Mouse (Mus musculus): ENCODE results near the gene Zbtb7b. TPM values are rescaled to one million over a fixed set of nuclear protein-coding genes. Genes with fewer than 3 reads are reported as not detected.

The Zbtb7b gene
- polyA plus RNA-seq, 1 experiment = 18.7 TPM

DNA sequence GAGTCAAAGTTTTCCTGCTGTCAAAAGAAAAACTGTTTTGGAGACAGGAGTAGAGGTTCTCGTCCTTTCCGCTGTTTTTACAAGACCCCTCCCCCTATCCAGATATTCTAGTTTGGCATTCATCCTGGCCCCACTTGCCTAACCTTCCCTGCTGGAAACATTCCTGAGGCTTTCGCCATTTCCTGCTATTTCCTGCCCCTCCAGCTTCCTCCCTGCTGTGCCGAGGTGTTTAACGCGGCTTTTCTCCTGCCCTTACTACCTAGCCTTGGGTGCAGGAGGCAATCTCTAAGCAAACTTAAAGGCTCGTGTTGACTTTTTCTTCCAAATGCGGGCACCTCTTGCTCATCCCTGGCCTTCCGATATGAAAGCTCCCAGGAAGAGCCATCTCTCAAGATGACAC, 25.0 kb upstream of the Zbtb7b start:
- Histone ChIP-seq H3K4me1 (ENCODE audit: control insufficient read depth, insufficient read depth, low read length) (peaks cover 3% of the 10 kb centered on the region; the same call in 1 of the 2 replicates), H3K4me3 (ENCODE audit: insufficient read depth, low read length) (peak overlapping the region; percentile 73; the same call in 1 of the 2 replicates), H3K27ac (ENCODE audit: insufficient read depth, low read length) (peak overlapping the region; percentile 4; the same call in 1 of the 2 replicates)
- TF ChIP-seq POLR2A (IDR thresholded peaks at IDR 0.05; ENCODE audit: extremely low read depth, insufficient read depth, low read length) (no peak), CTCF (IDR thresholded peaks at IDR 0.05; ENCODE audit: extremely low read depth, insufficient read depth, low read length) (no peak)

DNA sequence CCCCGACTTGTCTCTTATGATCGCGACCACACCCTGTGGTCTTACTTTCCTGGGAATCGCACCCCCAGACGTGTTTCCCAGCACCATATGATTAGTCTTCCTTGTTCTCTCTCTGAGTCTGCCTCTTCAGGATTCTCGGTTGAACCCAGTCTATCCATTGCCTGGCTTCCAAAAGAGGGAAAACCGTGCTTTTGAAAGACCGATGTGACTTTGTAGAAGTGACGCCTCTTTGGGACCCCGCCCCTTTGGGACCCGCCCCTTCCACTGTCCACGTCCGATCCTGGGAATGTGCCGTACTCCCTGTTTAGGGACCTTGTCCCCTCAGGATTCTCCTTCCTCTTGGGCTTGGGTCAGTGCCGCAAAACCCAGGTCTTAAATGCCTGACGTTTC, 24.3 kb upstream of the Zbtb7b start:
- TF ChIP-seq POLR2A (IDR thresholded peaks at IDR 0.05; ENCODE audit: extremely low read depth, insufficient read depth, low read length) (no peak), CTCF (IDR thresholded peaks at IDR 0.05; ENCODE audit: extremely low read depth, insufficient read depth, low read length) (no peak)
- Histone ChIP-seq H3K4me1 (ENCODE audit: control insufficient read depth, insufficient read depth, low read length) (peaks cover 3% of the 10 kb centered on the region; the same call in 1 of the 2 replicates), H3K4me3 (ENCODE audit: insufficient read depth, low read length) (peak overlapping the region; percentile 73), H3K27ac (ENCODE audit: insufficient read depth, low read length) (peak overlapping the region; percentile 53)

DNA sequence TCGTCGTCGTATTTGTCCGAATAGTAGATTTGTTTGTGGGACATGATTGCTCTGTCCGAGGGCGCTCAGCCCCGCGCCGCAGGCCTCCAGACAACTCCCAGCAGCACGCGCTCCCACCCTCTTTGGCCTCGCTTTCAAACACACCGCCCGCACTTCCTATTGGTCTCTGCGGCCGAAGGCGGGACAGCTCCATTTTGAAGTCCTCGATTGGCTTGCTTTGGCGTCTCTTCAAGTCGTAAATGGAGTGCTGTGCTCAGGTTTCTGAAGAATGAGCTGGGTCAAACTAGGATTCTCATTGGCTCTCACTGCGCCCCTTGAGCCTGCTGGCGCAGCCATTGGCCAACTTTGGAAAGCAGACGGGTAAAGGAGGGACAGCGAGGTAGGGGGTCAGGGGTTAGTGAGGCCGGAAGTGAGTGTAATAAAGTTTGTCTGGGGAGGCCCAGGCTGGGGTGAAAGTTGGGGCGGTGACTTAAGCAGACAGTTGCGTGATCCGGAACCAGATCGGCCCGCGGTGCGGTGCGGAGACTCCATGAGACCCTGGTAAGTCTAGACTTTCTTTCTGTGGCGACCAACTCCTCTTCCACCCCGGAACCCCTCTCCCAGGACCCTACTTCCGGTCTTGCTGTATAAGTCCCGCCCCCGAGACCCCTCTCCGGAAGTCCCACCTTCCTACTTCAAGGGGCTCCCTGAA, 23.7 kb upstream of the Zbtb7b start, which contains the start of the genes Cks1b and Shc1:
TSS of gene Cks1b (minus strand) at position 214 of the 691 bp plus-strand sequence.
TSS of gene Shc1 (plus strand) at position 274 of the 691 bp plus-strand sequence.
- Histone ChIP-seq H3K4me3 (ENCODE audit: insufficient read depth, low read length) (peak within 1 kb of the TSS; percentile 73), H3K4me1 (ENCODE audit: control insufficient read depth, insufficient read depth, low read length) (peaks cover 3% of the 10 kb centered on the region; the same call in 1 of the 2 replicates), H3K27ac (ENCODE audit: insufficient read depth, low read length) (peak within 1 kb of the TSS; percentile 53)
- TF ChIP-seq CTCF (IDR thresholded peaks at IDR 0.05; ENCODE audit: extremely low read depth, insufficient read depth, low read length) = no peak
- TF ChIP-seq POLR2A (IDR thresholded peaks at IDR 0.05; ENCODE audit: extremely low read depth, insufficient read depth, low read length) = no peak

DNA sequence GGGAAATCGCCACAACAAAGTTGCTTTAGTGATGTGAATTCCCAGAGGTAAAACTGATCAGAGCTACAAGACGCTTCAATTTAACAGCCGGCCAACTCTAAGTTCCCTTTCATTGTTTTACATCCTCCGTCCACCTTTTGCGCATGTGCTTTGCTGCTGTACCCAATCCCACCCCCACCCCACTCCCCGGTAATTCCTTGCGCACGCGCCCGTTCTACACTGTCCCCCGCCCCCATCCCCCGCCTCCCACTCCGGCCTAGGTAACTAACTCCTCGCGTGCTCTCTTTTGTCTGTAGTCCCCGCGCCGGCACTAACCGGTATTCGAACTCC, 23.2 kb upstream of the Zbtb7b start:
- TF ChIP-seq POLR2A (IDR thresholded peaks at IDR 0.05; ENCODE audit: extremely low read depth, insufficient read depth, low read length) (no peak), CTCF (IDR thresholded peaks at IDR 0.05; ENCODE audit: extremely low read depth, insufficient read depth, low read length) (no peak)
- H3K27ac ChIP-seq (ENCODE audit: insufficient read depth, low read length) = no peak overlapping the region
- H3K4me1 ChIP-seq (ENCODE audit: control insufficient read depth, insufficient read depth, low read length) = peaks cover 3% of the 10 kb centered on the region; the same call in 1 of the 2 replicates
- H3K4me3 ChIP-seq (ENCODE audit: insufficient read depth, low read length) = peak overlapping the region; percentile 73

DNA sequence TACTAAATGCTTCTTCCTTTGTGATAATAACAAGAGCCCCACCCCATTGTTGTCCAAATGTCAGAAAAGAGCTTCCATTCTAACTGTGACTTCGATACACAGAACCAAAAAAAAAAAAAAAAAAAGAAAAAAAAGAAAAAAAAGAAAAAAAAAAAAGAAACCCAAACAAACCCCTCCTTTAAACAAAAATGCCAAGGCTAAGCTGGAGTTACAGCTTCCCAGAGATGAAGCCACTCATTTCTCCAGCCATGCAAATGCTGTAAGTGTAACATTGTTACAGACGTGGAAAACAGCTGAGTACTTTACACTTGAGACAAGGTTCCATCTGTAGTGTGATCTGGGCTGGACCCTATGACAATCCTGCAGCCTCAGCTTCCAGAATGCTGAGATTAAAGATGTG, 22.6 kb upstream of the Zbtb7b start:
- H3K27ac ChIP-seq (ENCODE audit: insufficient read depth, low read length) = no peak overlapping the region
- H3K4me1 ChIP-seq (ENCODE audit: control insufficient read depth, insufficient read depth, low read length) = peaks cover 3% of the 10 kb centered on the region; the same call in 1 of the 2 replicates
- TF ChIP-seq POLR2A (IDR thresholded peaks at IDR 0.05; ENCODE audit: extremely low read depth, insufficient read depth, low read length) (no peak), CTCF (IDR thresholded peaks at IDR 0.05; ENCODE audit: extremely low read depth, insufficient read depth, low read length) (no peak)
- no peak overlapping the region for H3K4me3 ChIP-seq (ENCODE audit: insufficient read depth, low read length)

DNA sequence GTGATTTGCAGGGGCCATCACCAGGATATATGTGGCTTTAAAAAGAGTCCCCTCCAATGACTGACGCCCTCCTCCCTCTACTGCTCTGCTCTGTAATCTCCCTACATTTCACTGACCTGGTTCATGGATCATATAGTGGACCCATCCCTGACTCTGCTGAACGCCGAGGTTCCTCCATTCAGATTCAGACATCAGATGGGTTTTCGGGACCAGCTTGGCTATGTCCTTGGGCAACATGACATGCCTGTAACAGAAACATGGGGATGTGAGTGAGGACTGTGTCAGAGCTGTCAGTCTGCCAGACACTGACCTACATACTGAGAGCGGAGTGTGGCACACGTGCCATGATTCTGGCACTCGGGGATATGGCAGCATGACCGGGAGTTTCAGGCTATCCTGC, 21.6 kb upstream of the Zbtb7b start:
- Histone ChIP-seq H3K4me3 (ENCODE audit: insufficient read depth, low read length) (no peak overlapping the region), H3K4me1 (ENCODE audit: control insufficient read depth, insufficient read depth, low read length) (peaks cover 3% of the 10 kb centered on the region; the same call in 1 of the 2 replicates), H3K27ac (ENCODE audit: insufficient read depth, low read length) (no peak overlapping the region)
- TF ChIP-seq CTCF (IDR thresholded peaks at IDR 0.05; ENCODE audit: extremely low read depth, insufficient read depth, low read length) = no peak
- TF ChIP-seq POLR2A (IDR thresholded peaks at IDR 0.05; ENCODE audit: extremely low read depth, insufficient read depth, low read length) = no peak

DNA sequence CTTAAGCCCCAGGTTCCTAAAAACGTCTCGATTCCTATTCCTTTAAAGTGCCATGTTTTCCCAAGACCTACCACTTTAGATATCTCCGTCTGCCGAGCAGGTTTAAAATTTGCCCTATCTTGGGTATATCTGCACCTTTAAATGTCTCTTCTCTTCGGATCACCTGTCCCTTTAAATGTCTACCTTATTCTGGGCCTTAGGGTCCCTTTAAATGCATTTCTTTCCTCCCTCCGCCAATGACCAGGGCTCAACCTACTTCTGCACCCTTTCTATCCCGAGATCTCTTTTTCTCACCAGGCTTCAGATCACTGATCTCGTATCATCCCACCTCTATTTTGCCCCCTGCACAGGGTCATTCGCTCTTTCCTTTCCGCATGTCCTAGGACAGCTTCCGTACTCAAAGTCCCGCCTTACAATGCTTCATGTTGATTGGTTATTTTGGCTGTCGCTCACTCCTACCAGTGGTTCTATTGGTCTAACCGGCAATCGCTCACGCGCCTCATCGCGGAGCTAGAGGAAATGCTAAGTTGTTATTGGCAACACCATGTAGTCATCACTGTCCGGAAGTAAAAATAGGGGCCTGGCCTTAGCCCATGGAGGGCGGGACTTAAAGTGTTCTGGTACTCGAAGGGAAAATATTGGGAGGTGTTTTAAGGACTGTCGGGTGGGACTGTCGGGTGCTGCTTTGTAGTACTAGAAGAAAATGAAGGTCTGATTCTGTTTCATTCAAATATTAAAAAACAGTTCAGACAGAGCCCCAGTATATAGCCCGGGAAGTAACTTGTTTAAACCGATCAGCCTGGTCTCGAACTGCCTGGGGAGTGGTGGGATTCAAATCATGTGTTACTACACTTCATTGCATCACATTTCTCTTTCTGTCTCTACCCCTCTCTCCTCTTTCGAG, 17.2 kb upstream of the Zbtb7b start, which contains the start of gene Flad1:
TSS of gene Flad1 (minus strand) at position 381 of the 904 bp plus-strand sequence.
- TF ChIP-seq POLR2A (IDR thresholded peaks at IDR 0.05; ENCODE audit: extremely low read depth, insufficient read depth, low read length) (0 out of 2 replicates have a peak, but pooled peaks have one; percentile 34), CTCF (IDR thresholded peaks at IDR 0.05; ENCODE audit: extremely low read depth, insufficient read depth, low read length) (no peak)
- Histone ChIP-seq H3K27ac (ENCODE audit: insufficient read depth, low read length) (no peak within 1 kb of the TSS), H3K4me3 (ENCODE audit: insufficient read depth, low read length) (peak within 1 kb of the TSS; percentile 30), H3K4me1 (ENCODE audit: control insufficient read depth, insufficient read depth, low read length) (peaks cover 6% of the 10 kb centered on the region; the same call in 1 of the 2 replicates)

DNA sequence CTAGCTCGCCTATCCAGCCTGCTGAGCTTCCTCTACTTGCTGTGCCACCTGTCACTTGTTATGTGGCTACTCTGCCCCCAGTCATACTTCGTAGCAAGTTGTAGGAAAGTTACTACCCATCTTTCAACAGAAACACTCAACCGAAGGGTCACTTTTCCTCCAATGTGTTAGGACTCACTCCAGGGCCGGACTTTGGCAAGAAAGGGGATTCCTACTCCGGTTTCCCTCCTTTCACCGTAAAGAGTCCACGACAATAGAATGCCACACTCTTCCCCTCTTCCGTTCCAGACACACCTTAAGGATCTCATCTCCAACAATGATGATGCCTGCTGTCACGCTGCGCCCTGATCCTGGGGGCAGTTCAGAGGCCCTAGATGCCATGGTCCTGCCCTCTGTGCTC, 16.3 kb upstream of the Zbtb7b start:
- TF ChIP-seq CTCF (IDR thresholded peaks at IDR 0.05; ENCODE audit: extremely low read depth, insufficient read depth, low read length) (no peak), POLR2A (IDR thresholded peaks at IDR 0.05; ENCODE audit: extremely low read depth, insufficient read depth, low read length) (no peak)
- peaks cover 6% of the 10 kb centered on the region; the same call in 1 of the 2 replicates for H3K4me1 ChIP-seq (ENCODE audit: control insufficient read depth, insufficient read depth, low read length)
- H3K27ac ChIP-seq (ENCODE audit: insufficient read depth, low read length) = no peak overlapping the region
- H3K4me3 ChIP-seq (ENCODE audit: insufficient read depth, low read length) = peak overlapping the region; percentile 30

DNA sequence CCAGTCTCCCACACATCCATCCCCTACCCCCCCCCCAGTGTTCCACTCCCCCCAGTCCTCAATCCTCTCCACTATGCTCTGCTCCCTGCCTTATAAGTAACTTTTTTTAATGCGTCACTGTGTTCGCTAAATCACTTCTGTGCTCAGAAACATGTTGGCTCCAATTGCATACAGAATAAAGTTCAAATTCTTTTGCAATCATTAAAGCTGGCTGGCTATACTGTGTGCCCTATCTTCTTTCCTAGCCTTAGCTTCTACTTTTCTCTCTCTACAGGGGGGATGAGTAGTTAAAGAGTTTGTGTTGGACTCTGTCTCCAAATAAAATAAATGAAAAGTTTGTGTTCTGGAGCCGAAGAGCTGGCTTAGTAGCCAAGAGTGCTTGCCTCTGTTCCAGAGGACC, 15.1 kb upstream of the Zbtb7b start:
- Histone ChIP-seq H3K4me1 (ENCODE audit: control insufficient read depth, insufficient read depth, low read length) (peaks cover 6% of the 10 kb centered on the region; the same call in 1 of the 2 replicates), H3K27ac (ENCODE audit: insufficient read depth, low read length) (no peak overlapping the region), H3K4me3 (ENCODE audit: insufficient read depth, low read length) (no peak overlapping the region)
- no peak for TF ChIP-seq CTCF (IDR thresholded peaks at IDR 0.05; ENCODE audit: extremely low read depth, insufficient read depth, low read length)
- no peak for TF ChIP-seq POLR2A (IDR thresholded peaks at IDR 0.05; ENCODE audit: extremely low read depth, insufficient read depth, low read length)

All from cortical plate, adult 2 months (tissue).